Mouse (Mus musculus) CH12.LX (cell line): ENCODE measurements around the gene Spc24. TPM values are rescaled to one million over a fixed set of nuclear protein-coding genes. Genes with fewer than 3 reads are reported as not detected.
A peak's percentile ranks its signal among the peaks of the same experiment; 100 is the strongest.
"Not testable (repeated sequence)": the region's sequence is repeated elsewhere in the genome, so short reads cannot be mapped to it uniquely, and the experiment has no call there.

Experiments used
- DNase-seq: peaks from one replicate; pipeline ENCODE4 v3.0.0-alpha.2; 2013; ENCODE audit errors: extremely low read depth
- H3K27ac ChIP-seq: 2 replicates; pipeline ENCODE4 v1.5.1; 2012; ENCODE audit warnings: low read depth, mild to moderate bottlenecking, control low read depth, moderate library complexity; ENCODE audit not compliant: insufficient read depth
- H3K27me3 ChIP-seq: replicated peaks from 2 replicates; pipeline ENCODE3; 2012; ENCODE audit warnings: inconsistent platforms
- H3K36me3 ChIP-seq, 2 experiments: replicated peaks in 1 of 2; 2 replicates each; pipeline versions ENCODE3 to v1.6.1; 2012; ENCODE audit warnings: inconsistent platforms in 1 of 2, low read length in 1 of 2, mild to moderate bottlenecking in 1 of 2, mixed read lengths in 1 of 2, moderate library complexity in 1 of 2; ENCODE audit not compliant: control insufficient read depth in 1 of 2, insufficient read depth in 1 of 2
- H3K4me1 ChIP-seq, 2 experiments: 2 replicates each; pipeline ENCODE4 v1.6.1; 2012; ENCODE audit warnings: inconsistent platforms in 1 of 2, moderate library complexity in 1 of 2; ENCODE audit not compliant: insufficient read depth in 2 of 2, control insufficient read depth in 1 of 2
- H3K4me2 ChIP-seq: 2 replicates; pipeline ENCODE4 v1.6.1; 2012; ENCODE audit warnings: low read depth, mild to moderate bottlenecking, control low read depth; ENCODE audit not compliant: poor library complexity, insufficient read depth, severe bottlenecking
- H3K4me3 ChIP-seq, 3 experiments: fragments of 150-350 bp in 1 of 3; sonication (generic) in 1 of 3; replicated peaks in 1 of 3; 2 replicates each; pipeline versions ENCODE3 to v1.5.1; 2011 to 2012; ENCODE audit warnings: low read depth in 2 of 3, low read length in 2 of 3, mild to moderate bottlenecking in 2 of 3, moderate library complexity in 2 of 3, control low read depth in 1 of 3, improper control_type of control experiment in 1 of 3, inconsistent platforms in 1 of 3, mixed read lengths in 1 of 3; ENCODE audit not compliant: poor library complexity in 1 of 3
- H3K79me2 ChIP-seq: replicated peaks from 2 replicates; pipeline ENCODE4 v1.6.1; 2012; ENCODE audit warnings: mild to moderate bottlenecking, moderate library complexity; ENCODE audit not compliant: control insufficient read depth, poor library complexity, insufficient read depth, severe bottlenecking; ENCODE audit errors: extremely low read depth
- H3K9ac ChIP-seq: 2 replicates; pipeline ENCODE4 v1.6.1; 2012; ENCODE audit warnings: low read depth, mild to moderate bottlenecking, control low read depth, moderate library complexity; ENCODE audit not compliant: insufficient read depth
- H3K9me3 ChIP-seq: replicated peaks from 2 replicates; pipeline ENCODE3; 2012; ENCODE audit warnings: low read length, inconsistent platforms, mixed read lengths
- BHLHE40 ChIP-seq: IDR thresholded peaks from 2 replicates; pipeline ENCODE4 v1.6.1; 2011; ENCODE audit warnings: mild to moderate bottlenecking, low read depth, low read length, improper control_type of control experiment
- CHD2 ChIP-seq: IDR thresholded peaks from 2 replicates; pipeline ENCODE4 v1.6.1; 2011; ENCODE audit warnings: low read length, improper control_type of control experiment
- CTCF ChIP-seq, 2 experiments: IDR thresholded peaks in 1 of 2; conservative IDR thresholded peaks in 1 of 2; 2 replicates each; pipeline ENCODE4 v1.5.1; 2011 to 2012; ENCODE audit warnings: low read depth in 2 of 2, low read length in 2 of 2, improper control_type of control experiment in 1 of 2, inconsistent platforms in 1 of 2, mild to moderate bottlenecking in 1 of 2, moderate library complexity in 1 of 2
- ETS1 ChIP-seq: conservative IDR thresholded peaks from 2 replicates; pipeline ENCODE4 v1.6.1; 2012; ENCODE audit warnings: low read depth, mild to moderate bottlenecking, inconsistent platforms, low read length, improper control_type of control experiment, moderate library complexity
- GABPA ChIP-seq: IDR thresholded peaks from 2 replicates; pipeline ENCODE4 v1.6.1; 2012; ENCODE audit warnings: low read depth, low read length, improper control_type of control experiment, inconsistent platforms; ENCODE audit not compliant: insufficient replicate concordance
- IRF4 ChIP-seq: IDR thresholded peaks from 2 replicates; pipeline ENCODE4 v1.6.1; 2014; ENCODE audit warnings: low read depth, mild to moderate bottlenecking, inconsistent platforms, low read length, improper control_type of control experiment
- JUN ChIP-seq: IDR thresholded peaks from 2 replicates; pipeline ENCODE4 v1.6.1; 2011; ENCODE audit warnings: low read depth, mild to moderate bottlenecking, low read length, improper control_type of control experiment, moderate library complexity; ENCODE audit not compliant: insufficient read depth
- JUND ChIP-seq: conservative IDR thresholded peaks from 2 replicates; pipeline ENCODE4 v1.6.1; 2011; ENCODE audit warnings: low read depth, low read length, improper control_type of control experiment
- MAFK ChIP-seq: IDR thresholded peaks from 2 replicates; pipeline ENCODE4 v1.6.1; 2011; ENCODE audit warnings: low read length, improper control_type of control experiment; ENCODE audit not compliant: insufficient replicate concordance
- MEF2A ChIP-seq: IDR thresholded peaks from 2 replicates; pipeline ENCODE4 v1.6.1; 2014; ENCODE audit warnings: low read depth, mild to moderate bottlenecking, inconsistent platforms, low read length, improper control_type of control experiment, borderline replicate concordance
- MXI1 ChIP-seq: IDR thresholded peaks from 2 replicates; pipeline ENCODE4 v1.6.1; 2011; ENCODE audit warnings: mild to moderate bottlenecking, low read depth, low read length, improper control_type of control experiment
- POLR2A ChIP-seq: IDR thresholded peaks from 2 replicates; pipeline ENCODE4 v1.6.1; 2011; ENCODE audit warnings: low read depth, mild to moderate bottlenecking, improper control_type of control experiment, low read length
- POLR2AphosphoS2 ChIP-seq: IDR thresholded peaks from 2 replicates; pipeline ENCODE4 v1.6.1; 2011; ENCODE audit warnings: low read depth, low read length, improper control_type of control experiment
- RAD21 ChIP-seq: IDR thresholded peaks from 2 replicates; pipeline ENCODE4 v1.6.1; 2011; ENCODE audit warnings: low read depth, mild to moderate bottlenecking, low read length, improper control_type of control experiment, moderate library complexity
- RCOR1 ChIP-seq: conservative IDR thresholded peaks from 2 replicates; pipeline ENCODE4 v1.6.1; 2012; ENCODE audit warnings: low read depth, mild to moderate bottlenecking, inconsistent platforms, low read length, improper control_type of control experiment
- SMC3 ChIP-seq: IDR thresholded peaks from 2 replicates; pipeline ENCODE4 v1.6.1; 2011; ENCODE audit warnings: low read depth, low read length, improper control_type of control experiment
- TCF12 ChIP-seq: IDR thresholded peaks from 2 replicates; pipeline ENCODE4 v1.6.1; 2014; ENCODE audit warnings: low read depth, mild to moderate bottlenecking, inconsistent platforms, low read length, improper control_type of control experiment
- ZC3H11A ChIP-seq: IDR thresholded peaks from 2 replicates; pipeline ENCODE4 v1.6.1; 2012; ENCODE audit warnings: low read depth, mild to moderate bottlenecking, inconsistent platforms, low read length, improper control_type of control experiment
- ZMIZ1 ChIP-seq: IDR thresholded peaks from 2 replicates; pipeline ENCODE4 v1.6.1; 2012; ENCODE audit warnings: low read depth, mild to moderate bottlenecking, inconsistent platforms, low read length, improper control_type of control experiment
- ZNF384 ChIP-seq: IDR thresholded peaks from 2 replicates; pipeline ENCODE4 v1.6.1; 2012; ENCODE audit warnings: low read depth, low read length, improper control_type of control experiment, inconsistent platforms
- dilution Hi-C: fragments of 300-500 bp; cut with MboI; formaldehyde crosslinking; loops from 2 replicates; pipeline ENCODE4 v1.14.3; 2020; ENCODE audit warnings: low sequenced_read_pairs; ENCODE audit not compliant: extremely low pct_unique_long_range_greater_than_20kb, extremely low pct_ligation_motif_present
- in situ Hi-C: fragments of 300-500 bp; cut with MboI; formaldehyde crosslinking; loops from 3 replicates; pipeline ENCODE4 v1.14.3; 2019; ENCODE audit warnings: low sequenced_read_pairs, low pct_ligation_motif_present, low pct_unique_long_range_greater_than_20kb, mixed read lengths
- polyA plus RNA-seq: library from polyadenylated mRNA; unstranded; fragments of >175 nt; gene quantifications from 2 replicates; pipeline ENCODE4 v1.2.1, GENCODE M21; 2012; ENCODE audit warnings: low read depth; ENCODE audit not compliant: insufficient read length
- total RNA-seq, 2 experiments: library from RNA; depleted of rRNA; stranded (reverse); fragments of 300-350 nt in 1 of 2; fragments of >200 nt in 1 of 2; gene quantifications; 2 replicates each; pipeline ENCODE4 v1.2.3; 2012 to 2014

Gene Spc24
- total and polyA plus RNA-seq, 3 experiments, result 74.3 to 83.2 (median 82.7) TPM

- Histone ChIP-seq H3K36me3 (no peaks in the 10 kb centered on the region), H3K79me2 (no peaks in the 10 kb centered on the region), H3K4me2 (no peak overlapping the region), H3K9ac (no peak overlapping the region), H3K27ac (no peak overlapping the region), H3K9me3 (no peaks in the 10 kb centered on the region), H3K4me1 (no peaks in the 10 kb centered on the region), H3K4me3 (no peak overlapping the region), H3K27me3 (no peaks in the 10 kb centered on the region)
- dilution Hi-C loops, result no loop called here
- in situ Hi-C loops, result no loop called here
- no peak for TF ChIP-seq JUND
- TF ChIP-seq RCOR1, result no peak
- no peak for TF ChIP-seq POLR2AphosphoS2
- no peak for TF ChIP-seq POLR2A
- peak; percentile 39 for TF ChIP-seq RAD21
- no peak for TF ChIP-seq MXI1
- no peak for TF ChIP-seq ZC3H11A
- TF ChIP-seq IRF4, result no peak; the same call in 1 of the 2 replicates
- TF ChIP-seq MAFK, result no peak
- TF ChIP-seq CHD2, result no peak
- no peak for TF ChIP-seq ETS1
- TF ChIP-seq JUN, result no peak
- TF ChIP-seq CTCF (conservative IDR thresholded peaks at IDR 0.05 in 1 of 2, IDR thresholded peaks at IDR 0.05 in 1 of 2; ENCODE audit: low read depth in 2 of 2, low read length in 2 of 2), result peak; percentile 48 to 73
- TF ChIP-seq GABPA, result no peak
- TF ChIP-seq TCF12, result 0 out of 2 replicates have a peak, but pooled peaks have one; percentile 17
- peak; percentile 84 for TF ChIP-seq BHLHE40
- no peak for TF ChIP-seq ZNF384
- peak; percentile 73 for TF ChIP-seq SMC3
- TF ChIP-seq MEF2A, result no peak
- TF ChIP-seq ZMIZ1, result no peak
- peak; percentile 51 for DNase-seq
These were observed 26.8 kb upstream of the Spc24 start for GRCm38 (mm10) chr9:21786906-21787305.

GRCm38 (mm10) chr9:21786309-21786708, 26.2 kb upstream of the Spc24 start:
- H3K79me2 ChIP-seq, dilution Hi-C loops, H3K27ac ChIP-seq, H3K4me1 ChIP-seq, H3K9ac ChIP-seq, H3K4me2 ChIP-seq, in situ Hi-C loops, H3K27me3 ChIP-seq, DNase-seq, H3K4me3 ChIP-seq, H3K36me3 ChIP-seq, H3K9me3 ChIP-seq: not testable (repeated sequence)
